8 mouse cellular contexts compared by ENCODE assay signal in the genomic region with DNA sequence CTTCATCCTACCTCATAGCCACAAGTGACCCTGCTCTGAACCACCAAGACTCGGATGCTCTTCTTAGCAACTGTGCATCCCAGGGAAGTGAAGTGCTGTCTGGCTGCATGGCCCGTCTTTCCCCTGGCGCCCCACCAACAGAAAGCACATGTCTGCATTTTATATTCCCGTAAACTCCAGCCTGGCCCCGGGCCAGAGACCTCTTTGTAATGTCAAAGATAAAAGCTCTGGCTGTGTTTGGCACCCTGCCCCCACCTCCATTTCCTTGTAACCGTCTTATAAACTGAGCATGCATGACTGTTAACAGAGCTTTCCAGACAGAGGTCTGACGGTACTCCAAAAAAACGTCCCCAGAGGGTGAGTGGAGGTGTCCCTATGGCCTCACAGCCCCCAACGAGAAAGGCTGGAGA.
DNase-seq lines count a peak whose midpoint lies in the region; ATAC-seq lines count a peak whose summit lies in the region.

No protein-coding gene starts in this region.

- ATAC-seq in cerebellum, adult (ENCODE audit: insufficient number of reproducible peaks, low FRiP score, low TSS enrichment), result no peak
- peak; percentile 63 for ATAC-seq in forebrain, embryonic 14.5 days
- ATAC-seq in hindbrain, embryonic 14.5 days (ENCODE audit: low FRiP score), result peak; percentile 61
- ATAC-seq in midbrain, embryonic 15.5 days (replicated peaks), result peak; percentile 19; the same call in 1 of the 2 replicates

- H3K4me1 ChIP-seq in forebrain, embryonic 14.5 days (ENCODE audit: control insufficient read depth, insufficient read depth, low read length), result peaks cover 18% of the 10 kb centered on the region
- peaks cover 22% of the 10 kb centered on the region for H3K4me1 ChIP-seq in hindbrain, embryonic 14.5 days (replicated peaks; ENCODE audit: control insufficient read depth, insufficient read depth, low read length)
- peaks cover 25% of the 10 kb centered on the region for H3K4me1 ChIP-seq in midbrain, embryonic 15.5 days

- DNase-seq in cerebellum, adult 11 months, result peak; percentile 62
- DNase-seq in cerebellum, adult 11-12 months, result peak; percentile 71
- peak; percentile 88 for DNase-seq in forebrain, embryonic 14.5 days (ENCODE audit: low spot score)
- DNase-seq in hindbrain, embryonic 14.5 days (ENCODE audit: low spot score), result peak; percentile 73
- peak; percentile 82 for DNase-seq in liver
- DNase-seq in urinary bladder, postnatal 4 days (ENCODE audit: low spot score in 2 of 2), result peak; percentile 86 to 96

- H3K4me3 ChIP-seq in forebrain, embryonic 14.5 days (ENCODE audit: low read depth, low read length), result no peak overlapping the region
- H3K4me3 ChIP-seq in hindbrain, embryonic 14.5 days (replicated peaks; ENCODE audit: low read length), result no peak overlapping the region
- H3K4me3 ChIP-seq in midbrain, embryonic 15.5 days, result no peak overlapping the region

- H3K27me3 ChIP-seq in forebrain, embryonic 14.5 days (replicated peaks; ENCODE audit: control insufficient read depth, insufficient read depth, low read length), result no peaks in the 10 kb centered on the region
- no peaks in the 10 kb centered on the region for H3K27me3 ChIP-seq in hindbrain, embryonic 14.5 days (ENCODE audit: control insufficient read depth, insufficient read depth, low read length)
- H3K27me3 ChIP-seq in midbrain, embryonic 15.5 days (replicated peaks), result no peaks in the 10 kb centered on the region

- H3K4me2 ChIP-seq in forebrain, embryonic 14.5 days (ENCODE audit: low read length), result 0 out of 2 replicates have a peak overlapping the region, but pooled peaks have one; percentile 5
- H3K4me2 ChIP-seq in hindbrain, embryonic 14.5 days (replicated peaks), result no peak overlapping the region
- H3K4me2 ChIP-seq in midbrain, embryonic 15.5 days, result no peak overlapping the region

- H3K27ac ChIP-seq in forebrain, embryonic 14.5 days (ENCODE audit: low read depth, low read length), result no peak overlapping the region
- H3K27ac ChIP-seq in hindbrain, embryonic 14.5 days, result no peak overlapping the region; the same call in 1 of the 2 replicates
- H3K27ac ChIP-seq in midbrain, embryonic 15.5 days, result no peak overlapping the region

- H3K36me3 ChIP-seq in forebrain, embryonic 14.5 days (ENCODE audit: control insufficient read depth, insufficient read depth, low read length), result no peaks in the 10 kb centered on the region
- no peaks in the 10 kb centered on the region for H3K36me3 ChIP-seq in hindbrain, embryonic 14.5 days (replicated peaks; ENCODE audit: control insufficient read depth, insufficient read depth)
- no peaks in the 10 kb centered on the region for H3K36me3 ChIP-seq in midbrain, embryonic 15.5 days (replicated peaks)

- 7% methylated on average over 9 of the region's 9 CpGs for WGBS in forebrain, embryonic 14.5 days
- 14% methylated on average over 9 of the region's 9 CpGs for WGBS in hindbrain, embryonic 14.5 days
- 18% methylated on average over 9 of the region's 9 CpGs for WGBS in midbrain, embryonic 15.5 days

- no peaks in the 10 kb centered on the region for H3K9me3 ChIP-seq in forebrain, embryonic 14.5 days (replicated peaks; ENCODE audit: control insufficient read depth, low read length)
- no peaks in the 10 kb centered on the region for H3K9me3 ChIP-seq in hindbrain, embryonic 14.5 days (ENCODE audit: control insufficient read depth, low read length)
- H3K9me3 ChIP-seq in midbrain, embryonic 15.5 days, result no peaks in the 10 kb centered on the region

- H3K9ac ChIP-seq in forebrain, embryonic 14.5 days (ENCODE audit: low read length), result 0 out of 2 replicates have a peak overlapping the region, but pooled peaks have one; percentile 1
- H3K9ac ChIP-seq in hindbrain, embryonic 14.5 days, result no peak overlapping the region
- H3K9ac ChIP-seq in midbrain, embryonic 15.5 days, result no peak overlapping the region
